Mouse (Mus musculus) midbrain, embryonic 12.5 days (tissue): ENCODE measurements around the gene Glo1. TPM values are rescaled to one million over a fixed set of nuclear protein-coding genes. Genes with fewer than 3 reads are reported as not detected.
A peak's percentile ranks its signal among the peaks of the same experiment; 100 is the strongest.
"Not testable (repeated sequence)": the region's sequence is repeated elsewhere in the genome, so short reads cannot be mapped to it uniquely, and the experiment has no call there.

Source experiments
- ATAC-seq: fragments of 200-750 bp; cut with Nextera tagmentation; 2 replicates; pipeline ENCODE4 v1.8.0; 2017; ENCODE audit warnings: low read depth, moderate TSS enrichment, moderate library complexity; ENCODE audit not compliant: low FRiP score
- H3K27ac ChIP-seq: fragments of 300-500 bp; sonication (generic); replicated peaks from 2 replicates; pipeline ENCODE4 v1.5.1; 2016; ENCODE audit warnings: mild to moderate bottlenecking
- H3K27me3 ChIP-seq: fragments of 300-500 bp; sonication (generic); 2 replicates; pipeline ENCODE4 v1.6.1; 2016; ENCODE audit warnings: mild to moderate bottlenecking
- H3K36me3 ChIP-seq: fragments of 300-500 bp; sonication (generic); 2 replicates; pipeline ENCODE4 v1.6.1; 2016
- H3K4me1 ChIP-seq: fragments of 300-500 bp; sonication (generic); 2 replicates; pipeline ENCODE4 v1.6.1; 2016
- H3K4me2 ChIP-seq: fragments of 300-500 bp; sonication (generic); replicated peaks from 2 replicates; pipeline ENCODE4 v1.6.1; 2016; ENCODE audit warnings: mild to moderate bottlenecking, moderate library complexity
- H3K4me3 ChIP-seq: fragments of 300-500 bp; sonication (generic); 2 replicates; pipeline ENCODE4 v1.5.1; 2016; ENCODE audit warnings: mild to moderate bottlenecking
- H3K9ac ChIP-seq: fragments of 300-500 bp; sonication (generic); replicated peaks from 2 replicates; pipeline ENCODE4 v1.6.1; 2016; ENCODE audit warnings: mild to moderate bottlenecking, moderate library complexity
- H3K9me3 ChIP-seq: fragments of 300-500 bp; sonication (generic); 2 replicates; pipeline ENCODE4 v1.6.1; 2016; ENCODE audit warnings: mild to moderate bottlenecking
- WGBS: fragments of 180-500 bp; shearing (Covaris S2); methylation state at CpG from one replicate; pipeline ENCODE4 v1.1.7; 2016; 5-methylcytosine and 5-hydroxymethylcytosine counted together
- polyA plus RNA-seq: library from polyadenylated mRNA; unstranded; fragments of >200 nt; fragmentation: Nextera tagmentation; extraction: Ambion mirVana; gene quantifications from 2 replicates; pipeline ENCODE4 v1.2.1, GENCODE M21; 2016

Glo1 gene
- polyA plus RNA-seq, 1 experiment from 2014 or later, result 207 TPM

GRCm38 (mm10) chr17:30638996-30639395 lies 12.3 kb upstream of the Glo1 start:
- Histone ChIP-seq H3K4me1 (peaks cover 8% of the 10 kb centered on the region; the same call in 1 of the 2 replicates), H3K27ac (no peak overlapping the region), H3K4me3 (no peak overlapping the region), H3K27me3 (0 out of 2 replicates have a peak, but pooled peaks cover 3% of the 10 kb centered on the region), H3K36me3 (no peaks in the 10 kb centered on the region), H3K4me2 (no peak overlapping the region), H3K9ac (no peak overlapping the region), H3K9me3 (no peaks in the 10 kb centered on the region)
- no peak for ATAC-seq
- WGBS, result 67% methylated on average over 2 of the region's 2 CpGs

DNA sequence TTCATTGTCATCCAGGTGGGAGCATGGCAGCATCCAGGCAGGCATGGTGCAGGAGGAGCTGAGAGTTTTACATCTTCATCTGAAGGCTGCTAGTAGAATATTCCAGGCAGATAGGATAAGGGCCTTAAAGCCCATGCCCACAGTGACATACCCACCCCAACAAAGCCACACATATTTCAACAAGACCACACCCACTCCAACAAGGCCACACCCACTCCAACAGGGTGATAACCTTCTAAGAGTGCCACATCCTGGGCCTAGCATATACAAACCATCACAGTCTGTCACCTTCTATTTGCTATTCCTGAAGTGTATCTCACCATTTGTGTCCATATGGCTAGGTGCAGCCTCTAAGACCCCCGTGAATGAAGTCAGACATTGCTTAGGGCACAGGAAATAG lies 11.0 kb upstream of the Glo1 start:
- 0 out of 2 replicates have a peak, but pooled peaks cover 3% of the 10 kb centered on the region for H3K27me3 ChIP-seq
- no peaks in the 10 kb centered on the region for H3K36me3 ChIP-seq
- no peak overlapping the region for H3K4me2 ChIP-seq
- H3K4me1 ChIP-seq, result peaks cover 8% of the 10 kb centered on the region; the same call in 1 of the 2 replicates
- H3K9me3 ChIP-seq, result no peaks in the 10 kb centered on the region
- no peak overlapping the region for H3K9ac ChIP-seq
- no peak overlapping the region for H3K4me3 ChIP-seq
- no peak for ATAC-seq
- 76% methylated on average over 1 of the region's 1 CpGs for WGBS
- H3K27ac ChIP-seq, result 0 out of 2 replicates have a peak overlapping the region, but pooled peaks have one; percentile 8

DNA sequence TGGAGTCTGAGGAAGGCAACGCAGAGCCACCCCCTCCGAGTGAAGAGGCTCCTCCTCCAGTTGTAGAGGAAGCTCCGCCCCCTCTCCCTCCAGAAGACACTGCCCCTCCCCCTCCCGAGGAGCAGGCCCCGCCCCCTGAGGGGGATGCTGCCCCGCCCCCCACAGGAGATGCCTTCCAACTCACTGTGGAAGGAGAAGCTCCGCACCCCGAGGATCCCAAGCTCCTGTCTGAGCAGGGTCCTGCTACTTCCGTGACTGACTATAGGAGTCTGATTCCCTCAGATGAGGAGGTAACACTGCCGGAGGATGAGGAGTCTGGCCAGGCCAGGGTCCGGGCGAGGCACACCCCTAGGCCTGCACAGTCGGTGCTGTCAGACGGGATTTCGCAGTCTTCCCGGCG lies 8.7 kb upstream of the Glo1 start:
- no peaks in the 10 kb centered on the region for H3K36me3 ChIP-seq

DNA sequence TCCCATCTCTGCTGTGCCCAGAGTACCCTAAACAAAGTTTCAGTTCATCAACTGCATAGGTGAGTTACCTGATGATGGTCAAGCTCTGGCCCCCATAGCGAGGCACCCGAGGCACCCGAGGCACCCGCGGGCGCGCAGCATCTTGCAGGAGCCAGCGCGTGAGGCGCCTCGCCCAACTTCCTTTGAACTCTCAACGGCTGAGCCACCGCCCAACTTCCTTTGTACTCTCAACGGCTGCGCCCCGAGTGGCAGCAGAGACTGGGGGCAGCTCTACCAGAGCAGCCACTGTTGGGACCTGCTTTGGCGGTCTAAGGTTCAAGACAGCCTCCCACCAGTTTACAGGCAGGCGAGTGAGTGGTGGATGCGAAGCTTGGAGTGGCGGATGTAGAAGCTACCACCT lies 2.5 kb downstream of the Glo1 start, which contains the start of gene Dnah8:
Gene Dnah8 (plus strand): TSS at position 223 of the 400 bp plus-strand sequence.
- not testable (repeated sequence) for H3K4me1 ChIP-seq, H3K36me3 ChIP-seq, H3K4me3 ChIP-seq, H3K27ac ChIP-seq, H3K9me3 ChIP-seq, H3K9ac ChIP-seq, ATAC-seq, H3K27me3 ChIP-seq, H3K4me2 ChIP-seq
- no CpG with 5 or more reads among the region's 20 CpGs for WGBS

More for the DNA sequence above, 8.7 kb upstream of the Glo1 start:
- Histone ChIP-seq H3K4me2 (peak overlapping the region; percentile 40), H3K27ac (no peak overlapping the region), H3K4me3 (peak overlapping the region; percentile 21; the same call in 1 of the 2 replicates), H3K27me3 (0 out of 2 replicates have a peak, but pooled peaks cover 3% of the 10 kb centered on the region), H3K9me3 (no peaks in the 10 kb centered on the region), H3K9ac (no peak overlapping the region), H3K4me1 (peaks cover 8% of the 10 kb centered on the region; the same call in 1 of the 2 replicates)
- 13% methylated on average over 17 of the region's 17 CpGs for WGBS
- no peak for ATAC-seq

DNA sequence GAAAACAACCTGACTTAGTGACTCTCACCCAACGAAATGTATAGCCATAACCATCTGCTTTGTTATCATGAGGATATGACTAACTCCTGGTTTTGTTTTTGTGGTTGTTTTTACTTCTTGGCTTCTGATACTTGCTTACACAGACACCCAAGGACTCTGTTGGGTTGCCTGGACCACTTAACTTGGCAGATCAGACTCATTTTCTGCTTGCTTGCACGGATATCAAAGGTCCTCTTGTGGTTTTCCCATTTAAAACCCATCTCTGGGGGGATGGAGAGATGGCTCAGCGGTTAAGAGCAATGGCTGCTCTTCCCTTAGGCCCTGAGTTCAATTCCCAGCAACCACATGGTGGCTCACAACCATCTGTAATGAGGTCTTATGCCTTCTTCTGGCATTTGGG lies 3.5 kb downstream of the Glo1 start:
- Histone ChIP-seq H3K9ac (no peak overlapping the region), H3K4me3 (no peak overlapping the region), H3K27me3 (no peaks in the 10 kb centered on the region), H3K4me1 (no peaks in the 10 kb centered on the region), H3K4me2 (no peak overlapping the region), H3K36me3 (no peaks in the 10 kb centered on the region), H3K27ac (no peak overlapping the region), H3K9me3 (no peaks in the 10 kb centered on the region)
- ATAC-seq, result no peak
- 87% methylated on average over 3 of the region's 3 CpGs for WGBS

- Histone ChIP-seq H3K27ac (no peak overlapping the region), H3K4me2 (no peak overlapping the region), H3K27me3 (no peaks in the 10 kb centered on the region), H3K4me3 (no peak overlapping the region), H3K9ac (no peak overlapping the region), H3K4me1 (no peaks in the 10 kb centered on the region), H3K9me3 (no peaks in the 10 kb centered on the region), H3K36me3 (no peaks in the 10 kb centered on the region)
- 74% methylated on average over 4 of the region's 4 CpGs for WGBS
- ATAC-seq, result no peak
Observed at GRCm38 (mm10) chr17:30621450-30621849, 5.2 kb downstream of the Glo1 start.

- H3K36me3 ChIP-seq, result no peaks in the 10 kb centered on the region
- no peak overlapping the region for H3K27ac ChIP-seq
- no peaks in the 10 kb centered on the region for H3K27me3 ChIP-seq
- 79% methylated on average over 2 of the region's 2 CpGs for WGBS
- H3K9ac ChIP-seq, result no peak overlapping the region
- no peak overlapping the region for H3K4me3 ChIP-seq
- no peak for ATAC-seq
- no peak overlapping the region for H3K4me2 ChIP-seq
- no peaks in the 10 kb centered on the region for H3K9me3 ChIP-seq
- no peaks in the 10 kb centered on the region for H3K4me1 ChIP-seq
Observed at GRCm38 (mm10) chr17:30620548-30620947, 6.1 kb downstream of the Glo1 start.

DNA sequence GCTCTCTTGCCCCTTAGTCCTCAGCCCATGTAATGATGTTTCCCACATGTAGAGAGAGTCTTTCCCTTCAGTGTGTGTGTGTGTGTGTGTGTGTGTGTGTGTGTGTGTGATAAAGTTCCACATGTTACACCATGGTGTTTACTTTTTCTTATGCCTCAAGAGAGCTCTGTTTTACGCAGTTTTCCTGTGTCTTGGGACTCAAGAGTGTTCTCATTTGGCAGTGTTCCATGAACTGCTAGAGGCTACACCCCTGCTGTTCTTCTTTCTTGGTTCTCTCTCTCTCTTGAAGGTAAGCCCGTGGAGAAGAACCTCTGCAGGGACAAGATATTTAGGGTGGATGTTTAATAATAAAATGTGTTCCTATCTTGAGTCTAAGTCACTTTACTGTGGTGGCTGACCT lies 7.5 kb downstream of the Glo1 start:
- no peak for ATAC-seq
- H3K27ac ChIP-seq, result no peak overlapping the region
- no peaks in the 10 kb centered on the region for H3K9me3 ChIP-seq
- WGBS, result 65% methylated on average over 2 of the region's 2 CpGs
- no peaks in the 10 kb centered on the region for H3K27me3 ChIP-seq
- H3K9ac ChIP-seq, result no peak overlapping the region
- H3K4me3 ChIP-seq, result no peak overlapping the region
- H3K4me2 ChIP-seq, result no peak overlapping the region
- H3K4me1 ChIP-seq, result no peaks in the 10 kb centered on the region
- H3K36me3 ChIP-seq, result no peaks in the 10 kb centered on the region

DNA sequence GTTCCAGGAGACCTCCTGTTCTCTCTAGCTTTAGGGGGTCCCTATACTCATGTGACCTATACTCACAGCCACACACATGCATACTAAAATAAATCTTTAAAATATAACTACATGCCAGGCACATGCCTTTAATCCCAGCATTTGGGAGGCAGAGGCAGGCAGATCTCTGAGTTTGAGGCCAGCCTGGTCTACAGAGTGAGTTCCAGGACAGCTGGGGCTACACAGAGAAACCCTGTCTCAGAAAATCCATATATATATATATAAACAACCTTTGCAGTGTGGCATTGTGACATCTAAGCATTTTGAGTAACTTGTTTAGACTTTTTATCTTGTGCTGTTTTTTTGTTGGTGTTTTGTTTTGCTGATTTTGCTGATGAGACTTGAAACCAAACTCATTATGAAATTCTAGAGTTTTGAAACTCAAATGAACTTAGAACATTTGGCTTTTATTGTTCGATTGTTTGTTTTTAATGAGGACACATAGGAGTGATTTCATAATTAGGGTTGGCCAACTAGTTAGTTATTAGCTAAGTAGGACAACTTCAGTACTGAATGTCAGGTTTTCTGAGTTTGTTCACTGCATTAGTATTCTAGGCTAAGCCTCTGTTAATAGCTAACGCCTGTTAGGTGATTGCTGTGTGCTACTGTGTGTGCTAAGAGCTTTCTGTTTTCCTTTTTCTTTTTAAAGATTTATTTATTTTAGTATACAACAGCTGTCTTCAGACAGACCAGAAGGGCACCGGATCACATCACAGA lies 8.4 kb downstream of the Glo1 start:
- no peak overlapping the region for H3K27ac ChIP-seq
- no peak overlapping the region for H3K4me3 ChIP-seq
- H3K4me1 ChIP-seq, result no peaks in the 10 kb centered on the region
- H3K4me2 ChIP-seq, result no peak overlapping the region
- H3K9ac ChIP-seq, result no peak overlapping the region
- ATAC-seq, result no peak
- H3K36me3 ChIP-seq, result no peaks in the 10 kb centered on the region
- no peaks in the 10 kb centered on the region for H3K27me3 ChIP-seq
- H3K9me3 ChIP-seq, result no peaks in the 10 kb centered on the region
- 86% methylated on average over 3 of the region's 3 CpGs for WGBS

DNA sequence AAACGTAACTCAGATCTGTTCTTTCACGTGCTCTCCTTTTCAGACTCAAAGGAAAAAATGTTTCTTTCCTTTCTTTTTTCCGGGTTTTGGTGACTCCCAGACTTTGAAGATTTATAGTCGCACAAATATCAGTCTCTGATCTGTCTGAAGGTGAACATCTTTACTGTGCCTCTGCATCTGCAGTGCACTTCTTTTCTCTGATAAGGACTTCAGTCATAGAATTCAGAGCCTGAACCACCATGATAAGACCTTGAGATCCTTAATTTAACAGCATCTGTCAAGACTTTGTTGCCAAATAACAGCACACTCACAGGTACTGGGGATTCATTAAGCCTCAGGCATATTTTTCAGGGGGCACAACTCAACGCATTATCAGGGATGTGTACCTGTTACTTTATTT lies 10.5 kb downstream of the Glo1 start:
- no peak overlapping the region for H3K4me3 ChIP-seq
- no peaks in the 10 kb centered on the region for H3K27me3 ChIP-seq
- 89% methylated on average over 5 of the region's 5 CpGs for WGBS
- no peaks in the 10 kb centered on the region for H3K36me3 ChIP-seq
- H3K9ac ChIP-seq, result no peak overlapping the region
- H3K27ac ChIP-seq, result no peak overlapping the region
- H3K4me1 ChIP-seq, result peaks cover 8% of the 10 kb centered on the region
- no peaks in the 10 kb centered on the region for H3K9me3 ChIP-seq
- ATAC-seq, result no peak
- no peak overlapping the region for H3K4me2 ChIP-seq

DNA sequence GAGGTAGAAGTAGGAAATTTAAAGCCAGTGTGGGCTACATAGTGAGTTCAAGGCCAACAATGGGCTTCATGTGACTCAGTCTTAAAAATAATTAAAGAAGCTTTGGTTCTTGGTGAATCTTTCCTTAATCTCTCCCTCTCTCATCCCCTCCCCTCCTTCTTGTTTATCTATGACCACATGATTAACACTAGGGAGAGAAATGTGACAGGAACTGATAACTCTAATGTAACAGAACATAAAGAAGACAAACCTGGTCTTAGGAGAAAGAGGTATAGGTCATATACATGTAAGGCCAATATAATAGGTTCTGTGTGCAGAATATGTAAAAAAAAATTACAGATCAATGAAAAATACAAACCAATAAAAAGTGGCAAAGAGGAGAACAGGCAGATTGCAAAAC lies 13.3 kb downstream of the Glo1 start:
- Histone ChIP-seq H3K4me1 (peaks cover 22% of the 10 kb centered on the region), H3K27me3 (no peaks in the 10 kb centered on the region), H3K9ac (no peak overlapping the region), H3K27ac (no peak overlapping the region), H3K4me2 (no peak overlapping the region), H3K36me3 (no peaks in the 10 kb centered on the region), H3K4me3 (no peak overlapping the region), H3K9me3 (no peaks in the 10 kb centered on the region)
- no peak for ATAC-seq

- peak; percentile 100 for ATAC-seq
- no peaks in the 10 kb centered on the region for H3K36me3 ChIP-seq
- peak overlapping the region; percentile 70 for H3K4me3 ChIP-seq
- peak overlapping the region; percentile 79 for H3K27ac ChIP-seq
- no peaks in the 10 kb centered on the region for H3K27me3 ChIP-seq
- WGBS, result under 1% methylated on average over 34 of the region's 34 CpGs
- peak overlapping the region; percentile 80 for H3K9ac ChIP-seq
- peaks cover 33% of the 10 kb centered on the region for H3K4me1 ChIP-seq
- peak overlapping the region; percentile 64 for H3K4me2 ChIP-seq
- no peaks in the 10 kb centered on the region for H3K9me3 ChIP-seq
Observed at GRCm38 (mm10) chr17:30612075-30612859, 14.4 kb downstream of the Glo1 start.
